Mouse (Mus musculus): ENCODE results near the gene Fbxl15.

GRCm38 (mm10) chr19:46326019-46326755 lies 1.8 kb upstream of the Fbxl15 start:
- no peak for TF ChIP-seq CTCF (IDR thresholded peaks at IDR 0.05)
- TF ChIP-seq EP300 (IDR thresholded peaks at IDR 0.05), result no peak
